Mouse (Mus musculus): ENCODE results near the gene Spsb4. TPM values are rescaled to one million over a fixed set of nuclear protein-coding genes. Genes with fewer than 3 reads are reported as not detected.

The Spsb4 gene
- 174 and 175 TPM in 2 replicates for polyA plus RNA-seq (2016; fragmentation: Nextera tagmentation; extraction: Ambion mirVana)

DNA sequence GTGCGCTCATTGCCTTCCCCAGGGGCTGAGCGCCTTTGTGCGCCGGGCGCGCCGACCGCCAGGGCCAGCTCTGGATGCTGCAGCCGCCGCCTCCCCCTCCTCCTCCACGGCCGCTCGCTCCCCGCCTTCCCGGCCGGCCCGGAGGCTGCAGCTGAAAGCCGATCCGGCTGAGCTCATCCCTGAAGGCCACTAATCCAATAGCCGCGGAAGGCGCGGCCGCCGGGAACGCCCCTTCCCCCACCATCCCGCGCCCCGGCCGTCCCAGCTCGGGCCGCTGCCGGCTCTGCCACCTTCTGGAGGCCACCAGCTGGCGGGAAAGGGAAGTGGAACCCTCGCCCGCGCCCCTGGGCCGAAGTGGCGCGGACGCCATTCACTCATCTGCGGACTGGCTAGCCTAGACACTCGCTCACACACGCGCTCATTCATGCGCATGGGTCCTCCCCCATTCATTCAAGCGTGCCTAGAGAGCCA is at the start of gene Spsb4:
Gene Spsb4 (minus strand): TSS at position 167 of the 471 bp plus-strand sequence.
- Histone ChIP-seq H3K4me1 (peaks cover 54% of the 10 kb centered on the region), H3K27me3 (ENCODE audit: low read depth, poor library complexity, severe bottlenecking) (peaks cover 18% of the 10 kb centered on the region), H3K27ac (replicated peaks) (peak within 1 kb of the TSS; percentile 98), H3K4me3 (peak within 1 kb of the TSS; percentile 76), H3K36me3 (peaks cover 13% of the 10 kb centered on the region), H3K9me3 (replicated peaks) (no peaks in the 10 kb centered on the region)
- WGBS, result under 1% methylated on average over 47 of the region's 47 CpGs
- peak; percentile 95 for DNase-seq (ENCODE audit: low spot score)

GRCm38 (mm10) chr9:97067761-97068160 is 49.1 kb upstream of the Spsb4 start:
- no peak for DNase-seq (ENCODE audit: low spot score)
- H3K36me3 ChIP-seq, result peaks cover 3% of the 10 kb centered on the region; the same call in 1 of the 2 replicates
- H3K27me3 ChIP-seq (ENCODE audit: low read depth, poor library complexity, severe bottlenecking), result no peaks in the 10 kb centered on the region
- H3K4me3 ChIP-seq, result no peak overlapping the region
- peaks cover 52% of the 10 kb centered on the region for H3K4me1 ChIP-seq
- H3K27ac ChIP-seq (replicated peaks), result no peak overlapping the region
- 88% methylated on average over 6 of the region's 6 CpGs for WGBS
- no peaks in the 10 kb centered on the region for H3K9me3 ChIP-seq (replicated peaks)

DNA sequence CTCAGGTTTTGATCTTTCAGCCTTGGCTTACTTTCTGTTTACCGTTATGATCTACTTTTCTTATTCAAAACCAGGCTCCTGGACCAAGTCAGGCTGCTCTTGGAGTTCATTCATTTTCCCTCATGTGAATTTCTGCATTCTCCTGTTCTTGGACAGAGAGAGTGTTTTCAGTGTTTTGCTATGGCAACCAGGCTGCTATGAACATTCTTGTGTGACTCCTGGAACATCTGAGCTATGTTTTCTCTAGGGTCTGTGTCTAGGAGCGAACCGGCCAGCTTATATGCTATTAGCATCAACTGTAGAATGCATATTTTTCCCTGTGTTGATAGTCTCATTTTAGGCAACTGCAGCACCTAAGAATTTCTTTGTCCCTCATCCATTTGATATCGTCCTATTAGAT is 47.2 kb upstream of the Spsb4 start:
- 79% methylated on average over 4 of the region's 4 CpGs for WGBS
- no peak for DNase-seq (ENCODE audit: low spot score)
- no peak overlapping the region; the same call in 1 of the 2 replicates for H3K27ac ChIP-seq (replicated peaks)
- no peaks in the 10 kb centered on the region for H3K9me3 ChIP-seq (replicated peaks)
- H3K36me3 ChIP-seq, result no peaks in the 10 kb centered on the region
- H3K27me3 ChIP-seq (ENCODE audit: low read depth, poor library complexity, severe bottlenecking), result no peaks in the 10 kb centered on the region
- no peak overlapping the region for H3K4me3 ChIP-seq
- peaks cover 59% of the 10 kb centered on the region for H3K4me1 ChIP-seq

- 62% methylated on average over 5 of the region's 5 CpGs for WGBS
- H3K27ac ChIP-seq (replicated peaks), result peak overlapping the region; percentile 67
- H3K27me3 ChIP-seq (ENCODE audit: low read depth, poor library complexity, severe bottlenecking), result no peaks in the 10 kb centered on the region
- H3K36me3 ChIP-seq, result no peaks in the 10 kb centered on the region
- no peak overlapping the region for H3K4me3 ChIP-seq
- H3K4me1 ChIP-seq, result peaks cover 62% of the 10 kb centered on the region
- H3K9me3 ChIP-seq (replicated peaks), result no peaks in the 10 kb centered on the region
- DNase-seq (ENCODE audit: low spot score), result no peak
Observed at GRCm38 (mm10) chr9:97065216-97065615, 46.6 kb upstream of the Spsb4 start.

DNA sequence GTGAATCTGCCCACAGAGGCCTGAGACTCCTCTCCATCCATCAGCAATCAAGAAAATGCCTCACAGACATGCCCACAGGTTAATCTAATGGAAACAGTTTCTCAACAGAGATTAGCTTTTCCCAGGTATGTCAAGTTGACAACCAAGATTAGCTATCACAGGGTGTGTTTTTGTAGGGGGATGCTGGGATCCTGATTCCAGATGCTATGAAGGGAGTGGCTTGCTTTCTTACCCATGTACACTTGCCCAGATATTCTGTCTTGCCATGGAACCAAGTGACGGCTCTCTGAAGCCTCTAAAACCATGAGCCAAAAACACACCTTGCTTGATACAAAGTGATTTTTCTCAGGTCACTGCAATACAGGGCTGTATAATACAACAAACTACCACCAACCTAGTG is 45.5 kb upstream of the Spsb4 start:
- H3K36me3 ChIP-seq, result no peaks in the 10 kb centered on the region
- H3K4me3 ChIP-seq, result no peak overlapping the region
- H3K27ac ChIP-seq (replicated peaks), result 0 out of 2 replicates have a peak overlapping the region, but pooled peaks have one; percentile 33
- peaks cover 62% of the 10 kb centered on the region for H3K4me1 ChIP-seq
- H3K9me3 ChIP-seq (replicated peaks), result no peaks in the 10 kb centered on the region
- DNase-seq (ENCODE audit: low spot score), result no peak
- no peaks in the 10 kb centered on the region for H3K27me3 ChIP-seq (ENCODE audit: low read depth, poor library complexity, severe bottlenecking)
- WGBS, result 100% methylated on average over 1 of the region's 1 CpGs

- Histone ChIP-seq H3K36me3 (no peaks in the 10 kb centered on the region), H3K4me1 (peaks cover 56% of the 10 kb centered on the region), H3K27me3 (ENCODE audit: low read depth, poor library complexity, severe bottlenecking) (peaks cover 3% of the 10 kb centered on the region; the same call in 1 of the 2 replicates), H3K4me3 (no peak overlapping the region), H3K27ac (replicated peaks) (no peak overlapping the region), H3K9me3 (replicated peaks) (no peaks in the 10 kb centered on the region)
- no peak for DNase-seq (ENCODE audit: low spot score)
- 96% methylated on average over 9 of the region's 9 CpGs for WGBS
Observed at GRCm38 (mm10) chr9:97061696-97062095, 43.1 kb upstream of the Spsb4 start.

- H3K27me3 ChIP-seq (ENCODE audit: low read depth, poor library complexity, severe bottlenecking), result peaks cover 3% of the 10 kb centered on the region; the same call in 1 of the 2 replicates
- no peaks in the 10 kb centered on the region for H3K36me3 ChIP-seq
- no peaks in the 10 kb centered on the region for H3K9me3 ChIP-seq (replicated peaks)
- peak; percentile 31 for DNase-seq (ENCODE audit: low spot score)
- H3K4me3 ChIP-seq, result no peak overlapping the region
- H3K4me1 ChIP-seq, result peaks cover 37% of the 10 kb centered on the region
- H3K27ac ChIP-seq (replicated peaks), result peak overlapping the region; percentile 73
- WGBS, result 73% methylated on average over 18 of the region's 18 CpGs
Observed at GRCm38 (mm10) chr9:97056541-97057338, 38.1 kb upstream of the Spsb4 start.

DNA sequence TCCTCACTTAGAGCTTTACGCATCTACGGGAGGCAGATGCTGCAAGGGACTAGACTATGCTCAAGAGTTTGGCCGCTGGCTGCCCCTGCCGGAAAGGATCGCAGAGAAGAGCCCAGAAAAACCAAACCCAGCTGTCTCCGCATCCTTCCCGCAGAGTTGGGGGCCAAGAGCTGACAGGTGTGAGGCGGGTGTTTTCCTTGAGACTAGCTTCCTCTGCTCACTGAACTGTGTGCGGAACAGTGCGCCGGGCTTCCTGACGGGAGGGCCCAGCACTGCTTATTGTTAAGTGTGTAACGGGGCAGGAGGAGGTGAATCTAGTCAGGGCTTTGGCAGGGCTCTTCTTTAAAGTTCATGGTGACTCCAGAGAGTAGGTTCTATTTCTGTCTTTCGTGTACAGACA is 37.3 kb upstream of the Spsb4 start:
- DNase-seq (ENCODE audit: low spot score), result peak; percentile 35
- Histone ChIP-seq H3K4me3 (no peak overlapping the region), H3K36me3 (no peaks in the 10 kb centered on the region), H3K4me1 (peaks cover 40% of the 10 kb centered on the region), H3K27ac (replicated peaks) (peak overlapping the region; percentile 73), H3K9me3 (replicated peaks) (no peaks in the 10 kb centered on the region), H3K27me3 (ENCODE audit: low read depth, poor library complexity, severe bottlenecking) (peaks cover 3% of the 10 kb centered on the region; the same call in 1 of the 2 replicates)
- WGBS, result 58% methylated on average over 14 of the region's 14 CpGs

DNA sequence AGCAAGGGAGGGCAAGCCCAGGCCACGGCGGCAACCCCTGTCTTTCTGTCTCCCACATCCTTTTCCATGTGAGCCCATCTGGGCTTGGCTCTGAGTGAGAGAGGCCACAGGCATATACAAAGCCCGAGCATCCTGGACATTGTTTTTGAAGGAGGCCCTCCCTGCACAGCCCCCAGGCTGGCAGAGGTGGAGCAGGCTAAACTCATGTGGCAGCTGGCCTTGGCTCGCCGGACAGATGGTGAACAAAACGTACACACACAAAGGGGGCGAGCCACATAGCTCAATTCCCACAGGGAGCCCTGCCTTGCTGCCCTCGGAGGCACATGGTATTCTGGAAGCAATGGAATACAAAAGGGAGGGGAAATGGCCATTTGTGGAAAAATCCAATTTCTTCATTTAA is 32.5 kb upstream of the Spsb4 start:
- peak overlapping the region; percentile 68 for H3K27ac ChIP-seq (replicated peaks)
- peak; percentile 60 for DNase-seq (ENCODE audit: low spot score)
- H3K27me3 ChIP-seq (ENCODE audit: low read depth, poor library complexity, severe bottlenecking), result no peaks in the 10 kb centered on the region
- no peaks in the 10 kb centered on the region for H3K36me3 ChIP-seq
- peaks cover 29% of the 10 kb centered on the region for H3K4me1 ChIP-seq
- H3K9me3 ChIP-seq (replicated peaks), result 0 out of 2 replicates have a peak, but pooled peaks cover 8% of the 10 kb centered on the region
- H3K4me3 ChIP-seq, result no peak overlapping the region
- WGBS, result 57% methylated on average over 8 of the region's 8 CpGs

- Histone ChIP-seq H3K4me3 (no peak overlapping the region), H3K27ac (replicated peaks) (no peak overlapping the region), H3K27me3 (ENCODE audit: low read depth, poor library complexity, severe bottlenecking) (no peaks in the 10 kb centered on the region), H3K9me3 (replicated peaks) (0 out of 2 replicates have a peak, but pooled peaks cover 8% of the 10 kb centered on the region), H3K36me3 (no peaks in the 10 kb centered on the region), H3K4me1 (peaks cover 15% of the 10 kb centered on the region)
- 92% methylated on average over 4 of the region's 4 CpGs for WGBS
- DNase-seq (ENCODE audit: low spot score), result no peak
Observed at GRCm38 (mm10) chr9:97046240-97046639, 27.6 kb upstream of the Spsb4 start.

GRCm38 (mm10) chr9:97041633-97042032 is 23.0 kb upstream of the Spsb4 start:
- Histone ChIP-seq H3K27me3 (ENCODE audit: low read depth, poor library complexity, severe bottlenecking) (no peaks in the 10 kb centered on the region), H3K36me3 (no peaks in the 10 kb centered on the region), H3K4me3 (no peak overlapping the region), H3K4me1 (peaks cover 12% of the 10 kb centered on the region), H3K27ac (replicated peaks) (no peak overlapping the region), H3K9me3 (replicated peaks) (no peaks in the 10 kb centered on the region)
- no peak for DNase-seq (ENCODE audit: low spot score)
- 82% methylated on average over 8 of the region's 8 CpGs for WGBS

GRCm38 (mm10) chr9:97038010-97038409 is 19.4 kb upstream of the Spsb4 start:
- no peak overlapping the region for H3K4me3 ChIP-seq
- no peak overlapping the region for H3K27ac ChIP-seq (replicated peaks)
- no peaks in the 10 kb centered on the region for H3K9me3 ChIP-seq (replicated peaks)
- no peaks in the 10 kb centered on the region for H3K27me3 ChIP-seq (ENCODE audit: low read depth, poor library complexity, severe bottlenecking)
- DNase-seq (ENCODE audit: low spot score), result no peak
- peaks cover 12% of the 10 kb centered on the region for H3K4me1 ChIP-seq
- 93% methylated on average over 3 of the region's 3 CpGs for WGBS
- no peaks in the 10 kb centered on the region for H3K36me3 ChIP-seq

GRCm38 (mm10) chr9:97036656-97037055 is 18.0 kb upstream of the Spsb4 start:
- no peak for DNase-seq (ENCODE audit: low spot score)
- Histone ChIP-seq H3K27ac (replicated peaks) (no peak overlapping the region), H3K4me1 (peaks cover 11% of the 10 kb centered on the region), H3K4me3 (no peak overlapping the region), H3K9me3 (replicated peaks) (no peaks in the 10 kb centered on the region), H3K27me3 (ENCODE audit: low read depth, poor library complexity, severe bottlenecking) (no peaks in the 10 kb centered on the region), H3K36me3 (no peaks in the 10 kb centered on the region)
- WGBS, result 91% methylated on average over 7 of the region's 7 CpGs
